Mouse (Mus musculus): Measurements from ENCODE around the gene Prss57. TPM values are rescaled to one million over a fixed set of nuclear protein-coding genes. Genes with fewer than 3 reads are reported as not detected.

Gene Prss57
- polyA plus RNA-seq, 1 experiment from 2014 or later, result 0.57 TPM

DNA sequence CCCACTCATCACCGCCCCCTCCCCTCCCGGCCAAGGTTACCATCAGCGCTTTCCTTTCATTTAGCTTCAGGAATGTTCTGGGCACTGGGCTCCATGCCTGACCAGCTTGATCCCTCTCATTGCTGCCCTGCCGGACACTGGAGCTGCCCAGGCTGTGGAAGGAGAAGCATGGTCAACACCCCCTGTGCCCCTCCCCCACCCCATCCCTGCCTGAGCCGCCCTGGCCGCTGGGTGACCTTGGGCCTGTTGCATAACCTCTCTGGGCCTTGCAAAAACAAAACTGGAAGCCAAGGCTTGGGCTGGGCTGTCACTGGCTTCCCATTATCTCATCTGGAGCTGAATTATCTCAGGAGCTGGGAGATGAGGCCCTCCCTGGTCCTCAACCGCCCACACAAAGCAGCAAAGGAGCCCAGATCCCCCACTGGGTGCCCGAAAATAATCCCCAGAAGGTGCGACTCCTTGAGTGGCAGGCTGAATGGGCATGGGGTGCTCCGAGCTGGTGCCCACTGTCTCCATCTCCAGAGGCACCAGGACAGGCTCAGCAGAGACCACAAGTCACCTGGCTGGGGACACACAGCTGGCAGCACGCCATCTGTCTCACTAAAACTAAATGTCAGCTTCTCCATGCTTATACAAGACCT is 11.7 kb upstream of the Prss57 start:
- peak; percentile 60 for ATAC-seq (ENCODE audit: low read depth)

DNA sequence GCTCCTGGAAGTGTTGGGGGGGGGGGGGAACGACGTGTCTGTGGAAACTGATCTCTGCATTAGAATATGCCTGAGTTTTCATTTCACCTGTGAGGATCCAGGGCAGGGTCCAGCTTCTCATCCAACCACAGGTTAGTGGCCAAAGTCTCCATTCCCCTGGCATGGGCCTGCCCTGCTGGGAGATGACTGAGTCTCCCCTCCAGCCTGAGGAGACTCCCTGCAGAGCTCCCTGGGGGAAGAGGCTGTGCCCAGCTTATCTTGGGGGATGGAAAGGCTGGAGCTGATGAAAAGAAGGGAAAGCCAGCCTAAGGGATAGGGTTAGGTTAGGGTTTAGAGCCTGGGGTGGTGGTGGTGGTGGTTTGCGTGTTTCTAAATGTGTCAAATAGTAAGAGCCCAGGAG is 11.1 kb upstream of the Prss57 start:
- Histone ChIP-seq H3K27me3 (ENCODE audit: control insufficient read depth, insufficient read depth, low read depth, low read length) (no peaks in the 10 kb centered on the region), H3K36me3 (ENCODE audit: control insufficient read depth, insufficient read depth, low read length) (no peaks in the 10 kb centered on the region), H3K4me2 (ENCODE audit: low read depth, low read length) (no peak overlapping the region), H3K4me3 (ENCODE audit: low read length) (no peak overlapping the region), H3K27ac (ENCODE audit: low read length) (no peak overlapping the region), H3K9ac (ENCODE audit: low read length) (no peak overlapping the region), H3K9me3 (ENCODE audit: control insufficient read depth, low read length) (no peaks in the 10 kb centered on the region), H3K4me1 (replicated peaks; ENCODE audit: control insufficient read depth, insufficient read depth, low read length) (peaks cover 19% of the 10 kb centered on the region)
- WGBS, result 43% methylated on average over 3 of the region's 3 CpGs
- ATAC-seq (ENCODE audit: low read depth), result no peak

More for the DNA sequence above, 11.7 kb upstream of the Prss57 start:
- H3K4me2 ChIP-seq (ENCODE audit: low read depth, low read length), result no peak overlapping the region
- peaks cover 19% of the 10 kb centered on the region for H3K4me1 ChIP-seq (replicated peaks; ENCODE audit: control insufficient read depth, insufficient read depth, low read length)
- no peak overlapping the region for H3K9ac ChIP-seq (ENCODE audit: low read length)
- H3K27me3 ChIP-seq (ENCODE audit: control insufficient read depth, insufficient read depth, low read depth, low read length), result no peaks in the 10 kb centered on the region
- H3K27ac ChIP-seq (ENCODE audit: low read length), result no peak overlapping the region
- 44% methylated on average over 11 of the region's 11 CpGs for WGBS
- no peaks in the 10 kb centered on the region for H3K36me3 ChIP-seq (ENCODE audit: control insufficient read depth, insufficient read depth, low read length)
- H3K9me3 ChIP-seq (ENCODE audit: control insufficient read depth, low read length), result no peaks in the 10 kb centered on the region
- no peak overlapping the region for H3K4me3 ChIP-seq (ENCODE audit: low read length)

- 75% methylated on average over 11 of the region's 11 CpGs for WGBS
- no peak overlapping the region for H3K4me2 ChIP-seq (ENCODE audit: low read depth, low read length)
- no peak for ATAC-seq (ENCODE audit: low read depth)
- no peak overlapping the region for H3K27ac ChIP-seq (ENCODE audit: low read length)
- no peaks in the 10 kb centered on the region for H3K9me3 ChIP-seq (ENCODE audit: control insufficient read depth, low read length)
- H3K36me3 ChIP-seq (ENCODE audit: control insufficient read depth, insufficient read depth, low read length), result no peaks in the 10 kb centered on the region
- H3K4me1 ChIP-seq (replicated peaks; ENCODE audit: control insufficient read depth, insufficient read depth, low read length), result peaks cover 18% of the 10 kb centered on the region
- no peaks in the 10 kb centered on the region for H3K27me3 ChIP-seq (ENCODE audit: control insufficient read depth, insufficient read depth, low read depth, low read length)
- no peak overlapping the region for H3K9ac ChIP-seq (ENCODE audit: low read length)
- H3K4me3 ChIP-seq (ENCODE audit: low read length), result no peak overlapping the region
Measured at GRCm38 (mm10) chr10:79800508-79800907, 9.7 kb upstream of the Prss57 start.

- no peaks in the 10 kb centered on the region for H3K27me3 ChIP-seq (ENCODE audit: control insufficient read depth, insufficient read depth, low read depth, low read length)
- H3K4me3 ChIP-seq (ENCODE audit: low read length), result no peak overlapping the region
- H3K9ac ChIP-seq (ENCODE audit: low read length), result no peak overlapping the region
- ATAC-seq (ENCODE audit: low read depth), result no peak
- no peak overlapping the region for H3K4me2 ChIP-seq (ENCODE audit: low read depth, low read length)
- no peak overlapping the region for H3K27ac ChIP-seq (ENCODE audit: low read length)
- H3K36me3 ChIP-seq (ENCODE audit: control insufficient read depth, insufficient read depth, low read length), result no peaks in the 10 kb centered on the region
- WGBS, result 89% methylated on average over 12 of the region's 12 CpGs
- H3K9me3 ChIP-seq (ENCODE audit: control insufficient read depth, low read length), result no peaks in the 10 kb centered on the region
- peaks cover 23% of the 10 kb centered on the region for H3K4me1 ChIP-seq (replicated peaks; ENCODE audit: control insufficient read depth, insufficient read depth, low read length)
Measured at GRCm38 (mm10) chr10:79798289-79798928, 7.6 kb upstream of the Prss57 start.

DNA sequence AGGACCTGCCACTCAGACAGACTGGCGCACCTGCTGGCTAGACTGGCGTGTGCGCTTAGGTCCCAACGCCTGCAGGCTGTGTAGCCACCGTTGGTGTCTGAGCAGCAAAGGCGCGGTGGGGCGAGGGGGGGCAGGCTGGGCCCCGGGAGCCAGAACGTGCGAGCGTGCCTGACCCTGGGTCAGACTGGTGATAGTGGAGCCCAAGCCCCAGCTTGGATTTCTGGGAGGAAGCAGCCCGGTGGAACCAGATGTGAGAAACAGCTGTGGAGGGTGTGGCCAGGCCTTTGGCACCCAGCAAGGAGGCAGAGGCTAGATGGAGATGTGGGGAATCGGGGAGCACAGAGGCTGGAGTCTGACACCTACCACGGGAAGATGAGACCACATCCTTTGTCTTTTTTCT is 6.6 kb upstream of the Prss57 start:
- ATAC-seq (ENCODE audit: low read depth), result no peak
- no peak overlapping the region for H3K4me3 ChIP-seq (ENCODE audit: low read length)
- no peak overlapping the region for H3K4me2 ChIP-seq (ENCODE audit: low read depth, low read length)
- 48% methylated on average over 15 of the region's 15 CpGs for WGBS
- H3K36me3 ChIP-seq (ENCODE audit: control insufficient read depth, insufficient read depth, low read length), result no peaks in the 10 kb centered on the region
- no peak overlapping the region for H3K9ac ChIP-seq (ENCODE audit: low read length)
- no peak overlapping the region for H3K27ac ChIP-seq (ENCODE audit: low read length)
- H3K27me3 ChIP-seq (ENCODE audit: control insufficient read depth, insufficient read depth, low read depth, low read length), result no peaks in the 10 kb centered on the region
- no peaks in the 10 kb centered on the region for H3K9me3 ChIP-seq (ENCODE audit: control insufficient read depth, low read length)
- peaks cover 17% of the 10 kb centered on the region for H3K4me1 ChIP-seq (replicated peaks; ENCODE audit: control insufficient read depth, insufficient read depth, low read length)

GRCm38 (mm10) chr10:79795905-79796304 is 5.1 kb upstream of the Prss57 start:
- Histone ChIP-seq H3K9me3 (ENCODE audit: control insufficient read depth, low read length) (no peaks in the 10 kb centered on the region), H3K4me2 (ENCODE audit: low read depth, low read length) (no peak overlapping the region), H3K4me3 (ENCODE audit: low read length) (no peak overlapping the region), H3K27ac (ENCODE audit: low read length) (no peak overlapping the region), H3K36me3 (ENCODE audit: control insufficient read depth, insufficient read depth, low read length) (no peaks in the 10 kb centered on the region), H3K27me3 (ENCODE audit: control insufficient read depth, insufficient read depth, low read depth, low read length) (no peaks in the 10 kb centered on the region), H3K4me1 (replicated peaks; ENCODE audit: control insufficient read depth, insufficient read depth, low read length) (peaks cover 12% of the 10 kb centered on the region), H3K9ac (ENCODE audit: low read length) (no peak overlapping the region)
- no peak for ATAC-seq (ENCODE audit: low read depth)
- WGBS, result 94% methylated on average over 3 of the region's 3 CpGs

GRCm38 (mm10) chr10:79794491-79794931 is 3.8 kb upstream of the Prss57 start:
- peak overlapping the region; percentile 94 for H3K4me3 ChIP-seq (ENCODE audit: low read length)
- peaks cover 12% of the 10 kb centered on the region for H3K4me1 ChIP-seq (replicated peaks; ENCODE audit: control insufficient read depth, insufficient read depth, low read length)
- 12% methylated on average over 10 of the region's 10 CpGs for WGBS
- peak overlapping the region; percentile 97 for H3K9ac ChIP-seq (ENCODE audit: low read length)
- peak; percentile 52 for ATAC-seq (ENCODE audit: low read depth)
- H3K4me2 ChIP-seq (ENCODE audit: low read depth, low read length), result peak overlapping the region; percentile 96
- no peaks in the 10 kb centered on the region for H3K27me3 ChIP-seq (ENCODE audit: control insufficient read depth, insufficient read depth, low read depth, low read length)
- no peaks in the 10 kb centered on the region for H3K36me3 ChIP-seq (ENCODE audit: control insufficient read depth, insufficient read depth, low read length)
- no peaks in the 10 kb centered on the region for H3K9me3 ChIP-seq (ENCODE audit: control insufficient read depth, low read length)
- H3K27ac ChIP-seq (ENCODE audit: low read length), result peak overlapping the region; percentile 71

DNA sequence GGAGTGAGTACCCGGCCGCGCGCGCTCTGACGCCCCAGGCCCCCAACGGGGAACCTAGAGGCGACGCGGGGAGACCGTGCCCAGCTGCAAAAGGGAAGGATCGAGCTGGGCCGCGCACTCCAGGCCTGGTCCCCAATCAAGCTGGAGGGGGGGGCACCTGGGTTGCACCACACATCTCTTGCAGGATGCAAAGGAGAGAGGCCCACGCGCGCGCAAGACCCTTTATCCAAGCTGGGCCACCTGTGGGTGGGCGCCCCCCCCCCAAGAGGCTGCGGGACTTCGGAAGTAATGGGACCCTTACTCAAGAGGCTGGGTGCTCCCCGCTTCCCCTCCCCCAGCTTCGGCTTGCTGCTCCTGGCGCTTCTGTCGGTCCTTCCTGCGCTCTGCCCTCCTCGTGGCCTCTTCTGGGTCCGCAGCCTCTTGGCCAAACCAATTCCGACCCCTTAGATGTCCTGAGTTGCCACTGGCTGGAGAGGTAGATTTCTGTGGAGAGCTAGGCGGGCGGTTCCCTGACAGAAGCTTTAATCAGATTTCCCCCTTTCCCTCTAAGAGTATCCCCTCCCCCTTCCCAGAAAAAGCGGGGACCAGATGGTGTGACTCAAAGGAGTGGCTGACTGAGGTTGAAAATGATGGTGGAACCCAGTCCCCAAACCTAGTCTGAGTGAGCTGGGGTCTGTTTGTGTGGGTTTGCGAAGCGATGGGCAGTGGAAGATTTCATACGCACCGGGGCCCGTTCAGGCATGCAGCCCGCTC is 3.2 kb upstream of the Prss57 start:
- Histone ChIP-seq H3K9me3 (ENCODE audit: control insufficient read depth, low read length) (no peaks in the 10 kb centered on the region), H3K36me3 (ENCODE audit: control insufficient read depth, insufficient read depth, low read length) (no peaks in the 10 kb centered on the region), H3K4me1 (replicated peaks; ENCODE audit: control insufficient read depth, insufficient read depth, low read length) (peaks cover 12% of the 10 kb centered on the region), H3K4me3 (ENCODE audit: low read length) (peak overlapping the region; percentile 94), H3K27me3 (ENCODE audit: control insufficient read depth, insufficient read depth, low read depth, low read length) (no peaks in the 10 kb centered on the region), H3K27ac (ENCODE audit: low read length) (peak overlapping the region; percentile 71), H3K9ac (ENCODE audit: low read length) (peak overlapping the region; percentile 97), H3K4me2 (ENCODE audit: low read depth, low read length) (peak overlapping the region; percentile 96)
- peak; percentile 58 for ATAC-seq (ENCODE audit: low read depth)
- WGBS, result 2% methylated on average over 32 of the region's 38 CpGs

DNA sequence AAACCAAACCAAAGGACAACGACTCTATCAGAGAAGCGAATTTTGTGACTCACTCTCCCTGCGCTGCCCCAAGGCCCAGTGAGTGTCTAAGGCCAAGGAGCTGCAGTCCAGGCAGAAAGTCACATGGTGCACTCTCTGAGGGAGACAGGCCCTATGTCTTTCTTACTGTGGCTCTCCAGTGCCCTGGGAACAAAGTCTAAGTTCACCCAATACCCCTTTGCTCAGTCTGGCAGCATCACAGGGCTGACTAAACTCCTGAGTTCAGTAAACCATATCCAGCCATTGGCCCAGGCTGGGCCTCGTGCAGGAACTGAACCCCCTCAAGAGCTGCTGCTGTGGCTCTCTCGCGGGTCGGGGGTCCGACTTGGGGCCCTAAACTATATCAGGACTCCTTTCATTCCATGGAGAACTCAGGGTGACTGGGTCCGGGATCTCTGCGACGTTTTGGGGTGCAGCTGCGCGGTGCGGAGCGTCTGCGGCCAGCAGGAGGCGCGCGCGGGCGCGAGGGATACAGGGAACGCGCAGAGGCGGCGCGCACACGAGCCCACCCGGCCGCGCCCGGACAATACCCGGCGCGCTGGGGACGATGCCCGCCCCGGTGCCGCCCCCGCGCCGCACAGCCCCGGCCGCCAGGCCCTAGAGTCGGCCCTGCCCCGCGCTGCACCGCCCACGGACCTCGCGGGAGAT is 2.4 kb upstream of the Prss57 start, which contains the start of gene Palm:
Gene Palm, plus strand, starts transcription at position 522 of the 687 bp plus-strand sequence.
- peak within 1 kb of the TSS; percentile 94 for H3K4me3 ChIP-seq (ENCODE audit: low read length)
- no peaks in the 10 kb centered on the region for H3K36me3 ChIP-seq (ENCODE audit: control insufficient read depth, insufficient read depth, low read length)
- H3K4me2 ChIP-seq (ENCODE audit: low read depth, low read length), result peak within 1 kb of the TSS; percentile 96
- H3K9ac ChIP-seq (ENCODE audit: low read length), result peak within 1 kb of the TSS; percentile 97
- H3K27me3 ChIP-seq (ENCODE audit: control insufficient read depth, insufficient read depth, low read depth, low read length), result no peaks in the 10 kb centered on the region
- ATAC-seq (ENCODE audit: low read depth), result peak; percentile 80
- WGBS, result 6% methylated on average over 40 of the region's 51 CpGs
- peak within 1 kb of the TSS; percentile 71 for H3K27ac ChIP-seq (ENCODE audit: low read length)
- H3K4me1 ChIP-seq (replicated peaks; ENCODE audit: control insufficient read depth, insufficient read depth, low read length), result peaks cover 12% of the 10 kb centered on the region
- no peaks in the 10 kb centered on the region for H3K9me3 ChIP-seq (ENCODE audit: control insufficient read depth, low read length)
